20 mouse cellular contexts compared by ENCODE assay signal in genomic region chr10:14199332-14199731, GRCm38 (mm10).
DNase-seq lines count a peak whose midpoint lies in the region; ATAC-seq and TF ChIP-seq lines count a peak whose summit lies in the region.
"Had no signal": no experiment of that assay in that cellular context is flagged by ENCODE, and none has a peak within 500 bp of the region (broad histone marks: within the 10 kb centered on the region; RNA-seq: fewer than 3 reads in every experiment).

No protein-coding gene starts in this region.

- no peak for TF ChIP-seq POLR2A in brain, embryonic 14.5 days (IDR thresholded peaks at IDR 0.05; ENCODE audit: borderline replicate concordance, extremely low read depth, insufficient read depth, insufficient read length, poor library complexity, severe bottlenecking)

- no peak overlapping the region for H3K4me2 ChIP-seq in forebrain, embryonic 15.5 days (replicated peaks)
- H3K4me2 ChIP-seq in forebrain, embryonic 12.5 days = no peak overlapping the region
- no peak overlapping the region for H3K4me2 ChIP-seq in forebrain, postnatal 0 days (ENCODE audit: low read depth)
- H3K4me2 ChIP-seq: heart, embryonic 11.5 days; hindbrain, embryonic 12.5 days; hindbrain, embryonic 15.5 days had no signal

- no peaks in the 10 kb centered on the region for H3K9me3 ChIP-seq in forebrain, embryonic 15.5 days
- no peaks in the 10 kb centered on the region for H3K9me3 ChIP-seq in forebrain, embryonic 12.5 days
- no peaks in the 10 kb centered on the region for H3K9me3 ChIP-seq in forebrain, postnatal 0 days (ENCODE audit: low read length)
- no peaks in the 10 kb centered on the region for H3K9me3 ChIP-seq in embryonic facial prominence, embryonic 10.5 days
- H3K9me3 ChIP-seq: hindbrain, embryonic 12.5 days; hindbrain, embryonic 15.5 days had no signal

- no peaks in the 10 kb centered on the region for H3K36me3 ChIP-seq in forebrain, embryonic 15.5 days
- no peaks in the 10 kb centered on the region for H3K36me3 ChIP-seq in forebrain, embryonic 12.5 days (replicated peaks)
- no peaks in the 10 kb centered on the region for H3K36me3 ChIP-seq in forebrain, postnatal 0 days (ENCODE audit: insufficient read depth)
- H3K36me3 ChIP-seq in embryonic facial prominence, embryonic 10.5 days (replicated peaks) = no peaks in the 10 kb centered on the region
- H3K36me3 ChIP-seq: hindbrain, embryonic 12.5 days; hindbrain, embryonic 15.5 days had no signal

- peak; percentile 51 for ATAC-seq in forebrain, embryonic 15.5 days (replicated peaks)
- no peak for ATAC-seq in forebrain, embryonic 12.5 days (ENCODE audit: low FRiP score)
- peak; percentile 68 for ATAC-seq in forebrain, postnatal 0 days
- ATAC-seq: CD4-positive, CD25-positive, alpha-beta regulatory T cell, adult 4 months; intestine, postnatal 0 days had no signal

- DNase-seq in brain, adult 2 months (ENCODE audit: low read depth, low spot score) = peak; percentile 29
- peak; percentile 58 for DNase-seq in brain, embryonic 14.5 days (ENCODE audit: low read depth)
- DNase-seq in forebrain, postnatal 0 days = peak; percentile 71
- DNase-seq in embryonic facial prominence, embryonic 10.5 days (ENCODE audit: low spot score) = no peak
- DNase-seq: adrenal gland, adult 2 months; adrenal gland, postnatal 14 days; cerebellum, adult 11-12 months; cerebellum, adult 8-10 months; cerebellum, postnatal 10 days; cerebellum, postnatal 36 days; embryo, embryonic 11 days; gastrocnemius, postnatal 25 days; kidney, adult 2 months had no signal

- H3K27me3 ChIP-seq in forebrain, embryonic 15.5 days = no peaks in the 10 kb centered on the region
- H3K27me3 ChIP-seq in forebrain, embryonic 12.5 days = no peaks in the 10 kb centered on the region
- H3K27me3 ChIP-seq in forebrain, postnatal 0 days (ENCODE audit: insufficient read depth, low read length) = no peaks in the 10 kb centered on the region
- no peaks in the 10 kb centered on the region for H3K27me3 ChIP-seq in embryonic facial prominence, embryonic 10.5 days (replicated peaks; ENCODE audit: low read depth, poor library complexity, severe bottlenecking)
- H3K27me3 ChIP-seq: hindbrain, embryonic 12.5 days; hindbrain, embryonic 15.5 days had no signal

- TF ChIP-seq CTCF in brain, embryonic 14.5 days (IDR thresholded peaks at IDR 0.05; ENCODE audit: borderline replicate concordance, extremely low read depth, insufficient read depth, insufficient read length) = no peak
- TF ChIP-seq CTCF in forebrain, postnatal 0 days (IDR thresholded peaks at IDR 0.05; ENCODE audit: low read depth) = no peak

- no peak overlapping the region for H3K4me3 ChIP-seq in forebrain, embryonic 15.5 days
- H3K4me3 ChIP-seq in forebrain, embryonic 12.5 days (replicated peaks) = no peak overlapping the region
- no peak overlapping the region for H3K4me3 ChIP-seq in forebrain, postnatal 0 days (ENCODE audit: low read depth, low read length)
- no peak overlapping the region for H3K4me3 ChIP-seq in embryonic facial prominence, embryonic 10.5 days
- H3K4me3 ChIP-seq: hindbrain, embryonic 12.5 days; hindbrain, embryonic 15.5 days had no signal

- no peak overlapping the region for H3K9ac ChIP-seq in forebrain, embryonic 15.5 days (replicated peaks)
- H3K9ac ChIP-seq in forebrain, embryonic 12.5 days = no peak overlapping the region
- H3K9ac ChIP-seq in forebrain, postnatal 0 days = no peak overlapping the region
- H3K9ac ChIP-seq: hindbrain, embryonic 12.5 days; hindbrain, embryonic 15.5 days had no signal

- WGBS in forebrain, embryonic 15.5 days = 66% methylated on average over 7 of the region's 7 CpGs
- 82% methylated on average over 7 of the region's 7 CpGs for WGBS in forebrain, embryonic 12.5 days
- whole genome bisulfite sequencing in forebrain, postnatal 0 days = 54% methylated on average over 7 of the region's 7 CpGs
- WGBS in embryonic facial prominence, embryonic 10.5 days = 80% methylated on average over 7 of the region's 7 CpGs

- peak overlapping the region; percentile 34 for H3K27ac ChIP-seq in forebrain, embryonic 15.5 days (replicated peaks)
- no peak overlapping the region for H3K27ac ChIP-seq in forebrain, embryonic 12.5 days
- H3K27ac ChIP-seq in forebrain, postnatal 0 days (ENCODE audit: low read depth, low read length) = peak overlapping the region; percentile 40; the same call in 1 of the 2 replicates
- H3K27ac ChIP-seq in embryonic facial prominence, embryonic 10.5 days (replicated peaks) = no peak overlapping the region
- H3K27ac ChIP-seq: hindbrain, embryonic 12.5 days; hindbrain, embryonic 15.5 days had no signal

- H3K4me1 ChIP-seq in forebrain, embryonic 15.5 days = peaks cover 12% of the 10 kb centered on the region
- H3K4me1 ChIP-seq in forebrain, embryonic 12.5 days = peaks cover 8% of the 10 kb centered on the region
- H3K4me1 ChIP-seq in forebrain, postnatal 0 days (ENCODE audit: insufficient read depth) = peaks cover 10% of the 10 kb centered on the region; the same call in 1 of the 2 replicates
- H3K4me1 ChIP-seq in embryonic facial prominence, embryonic 10.5 days = no peaks in the 10 kb centered on the region

Comparison
In these comparisons a context has a peak if more than half of its experiments do, and no peak if none do; other contexts are left out.
1. H3K27ac ChIP-seq: peak in forebrain, embryonic 15.5 days (single experiment) and forebrain, postnatal 0 days (single experiment); none in forebrain, embryonic 12.5 days (single experiment) and embryonic facial prominence, embryonic 10.5 days (single experiment).